Mouse (Mus musculus): ENCODE measurements around the gene Gmds.

Gmds gene

GRCm38 (mm10) chr13:32267184-32267775 lies 71.3 kb downstream of the Gmds start:
- no peak for DNase-seq (ENCODE audit: low spot score)

GRCm38 (mm10) chr13:32266721-32267120 lies 71.8 kb downstream of the Gmds start:
- no peak for DNase-seq (ENCODE audit: low spot score)

GRCm38 (mm10) chr13:32256121-32256520 lies 82.4 kb downstream of the Gmds start:
- no peak for DNase-seq (ENCODE audit: low spot score)

- no peak for DNase-seq (ENCODE audit: low spot score)
Observed at GRCm38 (mm10) chr13:32252276-32252675, 86.3 kb downstream of the Gmds start.

GRCm38 (mm10) chr13:32242200-32242599 lies 96.3 kb downstream of the Gmds start:
- no peak for DNase-seq (ENCODE audit: low spot score)

- DNase-seq (ENCODE audit: low spot score) = no peak
Observed at GRCm38 (mm10) chr13:32236269-32236678, 102.3 kb downstream of the Gmds start.

- DNase-seq (ENCODE audit: low spot score) = no peak
Observed at GRCm38 (mm10) chr13:32235046-32235445, 103.5 kb downstream of the Gmds start.

GRCm38 (mm10) chr13:32234019-32234418 lies 104.5 kb downstream of the Gmds start:
- DNase-seq (ENCODE audit: low spot score) = no peak

GRCm38 (mm10) chr13:32232391-32232790 lies 106.1 kb downstream of the Gmds start:
- no peak for DNase-seq (ENCODE audit: low spot score)

GRCm38 (mm10) chr13:32231956-32232355 lies 106.6 kb downstream of the Gmds start:
- no peak for DNase-seq (ENCODE audit: low spot score)

- DNase-seq (ENCODE audit: low spot score) = no peak
Observed at GRCm38 (mm10) chr13:32227874-32228562, 110.5 kb downstream of the Gmds start.

- DNase-seq (ENCODE audit: low spot score) = no peak
Observed at GRCm38 (mm10) chr13:32217647-32218046, 120.9 kb downstream of the Gmds start.

- peak; percentile 21 for DNase-seq (ENCODE audit: low spot score)
Observed at GRCm38 (mm10) chr13:32213702-32214452, 124.7 kb downstream of the Gmds start.

GRCm38 (mm10) chr13:32212125-32212524 lies 126.4 kb downstream of the Gmds start:
- no peak for DNase-seq (ENCODE audit: low spot score)

- no peak for DNase-seq (ENCODE audit: low spot score)
Observed at GRCm38 (mm10) chr13:32207172-32207908, 131.2 kb downstream of the Gmds start.

GRCm38 (mm10) chr13:32179906-32180305 lies 158.6 kb downstream of the Gmds start:
- DNase-seq (ENCODE audit: low spot score) = no peak

GRCm38 (mm10) chr13:32178682-32179081 lies 159.9 kb downstream of the Gmds start:
- DNase-seq (ENCODE audit: low spot score) = no peak

GRCm38 (mm10) chr13:32177852-32178453 lies 160.6 kb downstream of the Gmds start:
- DNase-seq (ENCODE audit: low spot score) = no peak

GRCm38 (mm10) chr13:32175028-32175427 lies 163.5 kb downstream of the Gmds start:
- no peak for DNase-seq (ENCODE audit: low spot score)

- DNase-seq (ENCODE audit: low spot score) = no peak
Observed at GRCm38 (mm10) chr13:32169173-32169572, 169.4 kb downstream of the Gmds start.

- no peak for DNase-seq (ENCODE audit: low spot score)
Observed at GRCm38 (mm10) chr13:32167806-32168205, 170.7 kb downstream of the Gmds start.

GRCm38 (mm10) chr13:32165581-32165980 lies 173.0 kb downstream of the Gmds start:
- no peak for DNase-seq (ENCODE audit: low spot score)
